Mouse (Mus musculus): ENCODE measurements at regions not wholly inside any gene's neighbourhood (a gene's known extent, or its start where the extent isn't known, plus 50 kb on each side); places are given as distances from the start of the nearest gene placed in this dataset.
A peak's percentile ranks its signal among the peaks of the same experiment; 100 is the strongest.

DNA sequence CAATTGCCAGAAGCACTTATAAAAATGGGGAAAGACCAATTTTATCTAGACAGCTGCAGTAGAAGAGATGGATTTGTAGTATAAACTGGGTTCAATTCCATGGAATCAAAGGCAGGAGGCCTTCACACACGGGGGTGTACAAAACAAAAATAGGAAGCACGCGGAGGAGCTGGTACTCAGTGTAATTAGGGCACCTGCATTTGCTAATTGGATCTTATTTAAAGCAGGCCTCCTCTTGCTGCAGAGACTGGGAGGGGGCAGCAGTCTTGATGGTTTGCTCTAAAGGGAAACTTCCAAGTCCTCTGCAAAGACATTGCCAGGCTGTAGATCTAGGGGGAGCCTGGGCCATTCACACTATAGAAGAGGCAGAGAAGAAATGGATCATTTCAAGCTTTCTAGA, 268.2 kb upstream of the Tmem132c start:
- DNase-seq = no peak

DNA sequence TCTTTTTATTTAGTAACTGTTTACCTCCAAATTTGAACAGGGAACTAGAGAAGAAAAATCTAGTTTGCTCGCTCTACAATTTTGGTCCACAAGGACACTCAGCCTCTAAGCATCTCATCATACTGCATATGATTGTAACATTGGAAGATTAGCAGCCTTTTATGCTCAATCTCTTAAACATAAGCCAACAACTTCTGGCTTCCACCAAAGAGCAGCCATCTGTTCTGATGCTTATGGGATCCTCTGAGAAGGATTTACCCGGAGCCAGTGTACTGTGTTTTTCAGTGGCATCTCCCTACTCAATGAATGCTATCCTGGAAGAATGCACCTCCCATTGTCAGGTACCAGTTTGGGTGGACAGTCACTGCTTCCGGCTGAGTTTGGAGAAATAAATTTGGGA, 267.0 kb upstream of the Tmem132c start:
- no peak for DNase-seq

DNA sequence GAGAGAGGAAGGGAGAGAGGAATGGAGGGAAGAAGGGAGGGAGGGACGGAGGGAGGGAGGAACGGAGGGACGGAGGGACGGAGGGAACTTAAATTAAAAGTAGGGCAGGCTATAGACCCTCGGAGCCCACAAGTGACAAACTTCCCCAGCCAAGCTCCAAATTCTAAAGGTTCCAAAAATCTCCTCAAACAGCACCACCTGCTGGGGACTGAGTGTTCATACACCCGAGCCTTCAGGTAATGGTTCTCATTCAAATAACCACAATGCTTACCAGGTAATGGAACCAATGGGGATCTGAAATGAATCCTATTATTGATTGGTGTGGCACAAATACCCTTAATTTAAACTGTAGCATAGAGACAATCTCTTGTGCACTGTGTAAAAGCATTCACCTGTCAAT, 246.0 kb upstream of the Tmem132c start:
- peak; percentile 4 for DNase-seq

DNA sequence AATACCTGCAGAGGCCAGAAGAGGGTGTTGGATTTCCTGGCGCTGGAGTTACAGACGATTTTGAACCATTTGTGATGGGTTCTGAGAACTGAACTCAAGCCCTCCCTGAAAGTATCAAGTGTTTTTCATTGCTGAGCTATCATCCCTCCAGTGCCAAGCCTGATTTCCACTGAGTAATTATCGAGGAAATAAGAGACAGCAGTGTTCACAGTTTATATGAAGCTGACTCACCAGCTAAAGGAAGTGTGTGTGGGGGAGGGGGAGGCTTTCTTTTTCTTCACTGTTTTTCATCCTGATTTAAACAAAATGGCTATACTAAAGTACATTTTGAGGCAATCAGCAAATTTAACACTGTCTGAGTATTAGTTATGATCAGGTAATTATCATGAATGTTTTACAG, 227.4 kb upstream of the Tmem132c start:
- DNase-seq = peak; percentile 3

DNA sequence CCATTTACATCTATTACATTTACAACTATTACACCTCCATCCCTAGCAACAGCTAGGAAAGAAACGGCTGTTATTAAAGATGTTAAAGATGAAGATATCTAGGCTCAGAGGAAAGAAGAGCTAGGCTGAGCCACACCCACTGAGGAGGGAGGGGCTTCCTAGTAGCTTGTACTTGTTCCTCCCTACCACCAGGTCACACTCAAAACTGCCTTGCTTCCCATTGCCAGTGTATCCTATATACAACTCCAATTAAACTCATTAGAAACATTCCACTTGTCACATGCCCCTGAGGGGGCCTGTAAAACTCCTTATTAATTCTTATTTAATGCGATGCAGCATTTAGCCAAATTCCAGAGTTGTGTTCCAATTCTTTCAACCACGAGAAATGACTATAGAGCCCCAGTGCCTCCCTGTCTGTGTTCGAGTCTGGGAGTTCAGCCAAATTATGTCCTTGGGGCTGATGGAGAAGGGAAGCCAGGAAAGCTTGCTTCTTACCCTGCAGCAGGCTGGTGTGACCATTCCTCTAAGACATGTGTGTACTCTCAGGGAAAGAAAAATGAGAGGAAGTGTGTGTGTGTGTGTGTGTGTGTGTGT, 225.0 kb upstream of the Tmem132c start:
- DNase-seq = peak; percentile 45

GRCm38 (mm10) chr5:127017971-127018370, 223.6 kb upstream of the Tmem132c start:
- no peak for DNase-seq

- DNase-seq = peak; percentile 3
These were observed 205.1 kb upstream of the Tmem132c start for GRCm38 (mm10) chr5:127036472-127036871.

- no peak for DNase-seq
These were observed 183.8 kb upstream of the Tmem132c start for GRCm38 (mm10) chr5:127057770-127058169.

DNA sequence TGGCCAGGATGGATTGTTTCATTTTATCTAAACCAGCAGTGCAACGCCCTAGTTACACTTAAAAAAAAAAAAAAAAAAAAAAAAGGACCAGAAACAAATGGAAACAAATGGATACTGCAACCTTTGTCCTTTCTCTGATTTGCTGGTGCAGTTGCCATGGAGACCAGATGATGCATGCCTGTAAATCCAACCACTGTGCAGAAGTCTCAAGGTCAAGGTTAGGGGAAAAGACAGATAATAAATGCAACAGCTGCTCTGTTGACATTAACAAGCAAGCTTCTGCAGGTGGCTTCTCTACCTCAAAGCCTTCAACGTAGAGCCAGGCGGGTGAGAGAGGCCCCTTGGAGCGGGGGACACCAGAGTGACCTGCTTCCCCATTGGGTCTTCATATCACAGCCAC, 167.3 kb upstream of the Tmem132c start:
- DNase-seq = no peak
